Mouse (Mus musculus) kidney, adult 2 months (tissue): ENCODE measurements at regions not wholly inside any gene's neighbourhood (a gene's known extent, or its start where the extent isn't known, plus 50 kb on each side); places are given as distances from the start of the nearest gene placed in this dataset.

Source experiments
- CTCF ChIP-seq: fragments of 200-500 bp; conservative IDR thresholded peaks from 2 replicates; pipeline ENCODE4 v1.5.1; 2011; ENCODE audit warnings: low read depth, mild to moderate bottlenecking, control low read depth, low read length, moderate library complexity, mixed read lengths; ENCODE audit not compliant: insufficient read depth, insufficient read length
- POLR2A ChIP-seq: fragments of 200-500 bp; IDR thresholded peaks from one replicate; pipeline ENCODE4 v1.6.1; 2011; ENCODE audit warnings: low read depth, low read length, control low read depth

DNA sequence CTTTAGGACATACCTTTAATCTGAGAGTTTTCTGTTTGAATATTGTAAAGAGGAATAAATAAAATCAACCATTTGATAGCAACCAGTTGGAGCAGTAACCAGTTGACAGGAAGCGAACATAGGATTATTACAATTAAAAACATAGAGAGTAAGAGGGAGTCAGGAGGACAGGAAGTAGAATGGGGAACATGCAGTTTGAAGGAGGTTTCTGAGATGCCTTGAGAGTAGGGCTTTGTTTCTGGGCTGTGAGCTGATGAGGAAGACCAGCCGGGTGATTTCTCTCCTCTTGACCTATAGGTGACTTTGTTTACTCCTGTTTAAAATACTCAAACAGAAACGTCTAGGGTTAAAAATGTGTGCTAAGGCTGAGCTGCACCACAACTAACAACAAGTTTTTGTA lies 160.6 kb upstream of the Ctso start:
- no peak for TF ChIP-seq CTCF
- TF ChIP-seq POLR2A, result no peak
